Mouse (Mus musculus): Measurements from ENCODE around the gene Wdr31.

Gene Wdr31

DNA sequence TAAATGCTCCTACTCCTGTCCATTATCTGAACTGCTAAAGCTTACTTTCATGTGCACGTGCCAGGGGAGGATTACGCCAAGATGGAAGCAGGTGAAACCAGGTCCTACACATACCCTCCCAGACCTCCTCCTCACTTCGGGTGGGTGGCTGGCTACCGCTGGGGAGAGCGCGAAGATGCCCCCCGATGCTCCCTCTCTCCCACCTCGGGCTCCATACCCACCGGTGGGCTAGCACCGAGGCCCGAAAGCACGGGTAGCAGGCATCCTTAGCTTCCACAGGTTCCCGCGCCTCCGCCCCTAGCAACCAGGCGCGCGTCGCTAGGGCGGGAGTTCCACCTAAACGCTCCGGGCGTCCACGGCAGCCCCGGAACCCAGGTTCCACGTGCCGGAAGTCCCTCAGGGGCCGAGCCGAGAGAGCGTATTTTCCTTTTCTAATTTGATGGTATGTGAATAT is at the start of gene Wdr31:
TSS of gene Wdr31 (minus strand) at position 299 of the 454 bp plus-strand sequence.
- peak; percentile 78 for DNase-seq

DNA sequence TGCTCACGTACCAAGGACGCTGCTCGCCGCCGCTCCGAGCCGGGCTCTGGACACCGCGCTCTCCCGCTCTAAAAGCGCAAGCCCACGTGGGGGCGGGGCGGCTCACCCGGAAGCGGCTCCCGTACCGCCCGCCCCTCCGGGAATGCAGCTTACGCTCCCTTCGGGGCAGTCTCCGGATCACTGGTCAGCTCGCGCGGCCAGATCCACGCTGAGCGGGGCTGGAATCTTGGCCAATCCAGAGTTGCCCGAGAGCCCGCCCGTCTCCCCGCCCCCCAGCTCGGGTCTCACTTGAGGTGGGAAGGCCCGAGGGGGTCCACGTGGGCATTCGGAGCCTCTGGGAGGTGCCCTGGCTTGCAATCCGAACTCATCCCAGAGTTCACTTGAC is 49.1 kb upstream of the Wdr31 start, which contains the start of gene Alad:
TSS of gene Alad (minus strand) at position 70 of the 385 bp plus-strand sequence.
- peak; percentile 81 for DNase-seq

DNA sequence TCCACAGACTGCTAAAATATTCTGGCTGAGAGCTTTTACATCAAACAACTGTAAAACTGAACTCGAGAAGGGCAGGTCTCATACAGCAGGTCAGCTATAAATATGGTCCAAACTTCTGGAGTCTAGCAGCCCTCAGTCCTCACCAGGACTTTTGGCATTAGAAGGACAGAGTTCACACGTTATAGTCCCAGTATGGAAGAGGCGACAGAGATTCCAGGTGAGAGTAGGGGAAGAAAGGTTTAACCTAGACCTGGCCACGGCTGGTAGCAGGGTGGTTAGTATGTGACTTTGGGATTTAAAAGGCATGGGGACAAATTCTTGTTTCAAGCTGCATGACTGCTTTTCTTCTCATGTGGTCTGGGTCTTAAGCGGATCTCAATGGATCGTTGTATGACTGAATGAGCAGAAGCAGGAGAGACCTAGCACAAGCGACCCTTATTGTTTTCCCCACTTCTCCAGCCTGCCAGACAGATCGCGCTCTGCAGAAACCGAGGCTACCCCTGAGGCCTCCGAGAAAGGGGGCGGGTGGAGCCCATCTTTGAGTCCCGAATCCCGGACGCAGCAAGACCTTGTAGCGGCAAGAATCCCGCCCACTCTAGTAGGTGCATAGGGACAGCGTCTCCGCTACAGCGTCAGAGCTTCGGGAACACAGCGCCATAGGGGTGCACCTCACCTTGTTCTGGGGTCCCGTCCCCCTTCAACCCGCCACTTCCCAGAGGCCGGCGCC is 48.6 kb upstream of the Wdr31 start:
- peak; percentile 72 for DNase-seq

DNA sequence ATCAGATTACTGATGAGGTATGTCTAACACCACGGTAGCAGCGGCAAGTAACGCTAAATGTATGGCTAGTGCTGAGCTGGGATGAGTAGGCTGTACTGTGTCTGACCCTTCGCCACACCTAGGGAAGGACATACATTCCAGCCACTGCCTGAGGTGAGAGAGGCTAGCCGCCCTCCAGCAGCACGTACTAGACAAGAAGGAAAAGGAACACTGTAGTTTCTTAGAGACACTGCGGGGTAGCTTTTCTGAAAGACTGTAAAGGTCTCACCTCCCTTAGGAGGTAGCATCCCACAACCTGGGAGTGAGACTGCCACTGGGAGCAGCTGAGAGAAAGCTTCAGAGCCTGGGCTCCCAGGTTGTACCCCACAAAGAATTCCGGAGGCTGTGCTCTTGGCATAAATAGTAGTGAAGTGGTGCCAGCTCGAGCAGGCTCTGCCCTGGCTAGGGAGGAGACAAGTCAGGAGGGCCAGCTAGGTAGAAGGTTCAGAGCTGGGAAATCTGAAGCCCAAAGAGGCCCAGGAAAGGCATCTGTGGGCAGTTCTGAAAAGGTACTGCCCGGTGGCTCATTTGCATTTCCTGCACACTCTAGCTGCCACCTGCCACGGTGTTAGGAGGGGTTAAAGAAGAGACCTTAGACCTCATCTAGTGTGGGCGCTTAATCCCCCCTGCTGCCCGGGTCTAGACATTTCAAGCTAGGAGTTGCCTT is 47.9 kb upstream of the Wdr31 start:
- peak; percentile 88 for DNase-seq

DNA sequence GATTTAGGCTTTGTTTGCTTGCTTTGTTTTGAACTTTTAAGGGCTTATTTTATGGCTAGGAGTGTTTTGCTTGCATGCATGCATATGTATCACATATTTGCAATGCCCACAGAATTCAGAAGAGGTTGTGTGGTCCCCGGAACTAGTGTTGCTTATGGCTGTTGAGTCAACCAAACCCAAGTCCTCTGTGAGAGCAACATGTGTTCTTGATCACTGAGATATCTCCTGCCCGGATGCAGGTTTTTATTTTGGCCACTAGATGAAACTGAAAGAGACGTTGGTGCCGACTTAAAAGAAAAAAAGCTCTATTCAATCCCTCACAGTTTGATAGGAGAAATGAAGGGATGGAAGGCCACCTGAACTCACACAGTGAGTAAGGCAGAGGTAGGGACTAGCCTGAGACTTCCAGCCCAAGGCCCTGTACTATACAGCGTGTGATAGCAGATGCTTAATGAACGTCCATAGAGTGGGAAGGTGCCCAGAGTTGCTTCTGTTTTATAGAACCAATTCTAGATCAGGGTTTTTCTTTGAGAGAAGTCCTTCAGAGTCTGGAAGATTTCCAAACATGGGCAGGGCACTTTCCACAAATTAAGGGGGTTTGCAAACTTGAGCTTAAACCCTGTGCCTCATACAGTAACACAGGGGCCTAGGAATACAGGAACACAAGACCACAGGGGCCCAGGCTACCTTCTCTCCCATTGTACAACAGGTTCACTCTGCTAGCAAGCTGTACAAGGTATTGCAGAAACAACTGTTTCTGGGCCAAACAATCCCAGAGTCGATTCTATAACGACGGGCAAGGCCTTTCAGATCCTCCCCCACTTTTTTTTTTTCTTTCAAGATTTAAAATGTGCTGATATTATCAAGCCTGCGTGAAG is 47.1 kb upstream of the Wdr31 start:
- DNase-seq, result peak; percentile 47

DNA sequence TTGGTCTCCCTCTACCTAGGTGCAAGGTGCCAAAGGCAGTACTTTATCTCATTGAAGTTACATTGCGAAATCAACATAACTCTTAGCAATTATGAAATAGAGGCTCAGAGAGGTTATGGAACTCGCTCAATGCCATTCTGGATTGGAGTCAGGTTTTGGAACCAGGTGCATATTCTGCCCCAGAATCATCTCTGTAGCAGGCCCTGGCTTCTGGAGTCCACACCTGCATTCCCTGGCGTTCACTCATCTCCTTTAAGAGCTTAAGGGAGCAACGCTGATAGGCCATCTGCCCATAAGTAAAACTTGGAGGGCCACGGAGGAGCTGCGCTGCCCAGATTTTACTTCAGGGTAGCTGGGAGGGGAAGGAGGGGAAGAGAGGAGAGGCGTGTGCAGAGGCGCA is 46.4 kb upstream of the Wdr31 start:
- no peak for DNase-seq

DNA sequence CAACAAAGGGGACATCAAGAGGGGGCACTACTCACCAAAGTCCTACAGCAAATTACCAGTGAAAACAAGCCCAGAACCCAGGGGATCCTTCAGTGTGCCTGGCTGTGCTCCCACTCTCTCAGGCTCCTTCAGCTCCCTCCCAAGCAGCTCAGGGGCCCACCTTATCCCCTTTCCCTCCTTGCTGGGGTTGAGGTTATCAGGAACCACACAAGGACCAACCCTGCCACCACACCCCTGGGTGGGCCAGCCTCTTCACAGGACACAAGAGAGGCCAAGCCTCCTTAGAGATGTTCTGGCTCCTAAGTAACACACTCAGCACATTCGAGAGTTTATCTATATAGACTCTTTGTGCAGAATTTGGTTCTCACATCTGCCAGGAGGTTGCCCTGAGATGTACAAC is 45.9 kb upstream of the Wdr31 start:
- peak; percentile 43 for DNase-seq

DNA sequence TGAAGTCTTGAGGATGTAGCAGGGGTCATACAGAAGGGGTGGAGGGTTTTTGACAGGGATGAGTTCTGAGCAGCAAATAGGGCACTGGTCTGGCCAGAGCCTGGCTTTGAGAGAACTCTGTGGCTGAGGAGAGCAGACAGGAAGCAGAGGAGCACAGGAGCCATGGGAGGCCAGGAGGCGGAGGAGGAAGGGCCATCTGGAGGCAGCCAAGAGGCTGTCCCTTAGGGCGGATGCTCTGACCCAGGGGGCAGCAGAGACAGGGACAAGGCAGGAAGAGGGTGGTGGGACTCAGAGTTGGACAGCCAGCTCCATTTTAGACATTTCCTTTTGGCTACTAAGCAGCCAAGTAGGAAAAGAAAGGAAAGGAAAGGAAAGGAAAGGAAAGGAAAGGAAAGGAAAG is 45.4 kb upstream of the Wdr31 start:
- peak; percentile 76 for DNase-seq

DNA sequence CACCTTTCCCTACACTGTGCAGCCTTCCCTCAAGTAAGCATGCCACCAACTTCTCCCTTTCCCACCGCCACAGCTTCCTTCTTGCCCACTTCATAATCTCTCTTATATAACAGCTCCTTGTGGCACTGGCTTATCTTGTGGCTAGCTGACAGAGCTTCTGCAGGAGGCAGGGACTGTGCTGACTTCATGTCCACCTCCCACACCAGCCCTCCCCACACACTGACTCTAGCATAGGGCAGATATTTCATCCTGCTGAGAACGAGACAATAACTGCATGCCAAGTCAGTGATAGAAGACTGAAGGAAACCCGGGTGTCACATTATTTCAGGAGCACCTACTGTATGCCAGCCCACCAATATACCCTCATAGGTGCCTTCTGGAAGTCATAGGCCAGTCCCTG is 44.8 kb upstream of the Wdr31 start:
- DNase-seq, result peak; percentile 64

DNA sequence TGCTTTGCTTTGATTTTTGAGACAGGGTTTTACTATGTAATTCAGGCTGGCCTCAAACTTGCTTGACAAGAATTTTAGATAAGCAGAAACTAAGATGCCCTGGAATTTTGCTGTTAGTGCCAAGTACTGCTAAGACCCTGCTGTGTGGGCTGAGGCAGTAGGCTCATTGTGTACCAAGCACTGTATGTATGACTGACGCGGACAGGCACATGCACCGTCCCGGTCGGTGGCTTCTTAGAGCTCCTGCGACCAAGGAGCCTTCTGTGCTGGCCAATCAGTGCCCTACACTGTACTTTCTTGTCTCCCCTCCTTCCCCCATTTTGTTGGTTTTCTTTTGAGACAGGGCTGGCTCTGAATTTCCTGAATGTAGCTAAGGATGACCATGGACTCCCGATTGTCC is 44.3 kb upstream of the Wdr31 start:
- DNase-seq, result peak; percentile 39

DNA sequence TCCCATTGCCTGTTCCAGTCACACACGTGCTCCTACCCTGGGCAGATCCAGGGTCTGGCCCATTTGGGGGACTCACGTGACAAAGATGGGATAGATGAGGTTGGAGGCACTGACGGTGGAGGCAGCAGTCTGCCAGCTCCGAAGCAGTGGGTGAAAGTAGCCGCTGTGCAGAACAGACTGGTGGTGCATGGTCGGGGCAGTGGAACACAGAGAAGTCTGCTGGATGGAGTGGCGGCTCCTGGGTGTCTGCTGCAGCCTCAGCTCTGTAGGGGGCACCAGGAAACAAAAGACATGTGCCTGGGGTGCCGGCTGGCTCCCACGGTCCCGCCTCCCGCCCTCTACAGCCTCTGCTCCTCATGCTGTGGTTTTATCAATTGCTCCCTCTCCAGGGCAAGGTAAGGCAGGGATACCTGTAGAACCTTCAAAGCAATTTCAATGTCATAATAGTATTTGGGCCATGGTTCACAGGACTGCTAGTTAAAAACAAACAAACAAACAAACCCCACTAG is 43.4 kb upstream of the Wdr31 start:
- peak; percentile 31 for DNase-seq

DNA sequence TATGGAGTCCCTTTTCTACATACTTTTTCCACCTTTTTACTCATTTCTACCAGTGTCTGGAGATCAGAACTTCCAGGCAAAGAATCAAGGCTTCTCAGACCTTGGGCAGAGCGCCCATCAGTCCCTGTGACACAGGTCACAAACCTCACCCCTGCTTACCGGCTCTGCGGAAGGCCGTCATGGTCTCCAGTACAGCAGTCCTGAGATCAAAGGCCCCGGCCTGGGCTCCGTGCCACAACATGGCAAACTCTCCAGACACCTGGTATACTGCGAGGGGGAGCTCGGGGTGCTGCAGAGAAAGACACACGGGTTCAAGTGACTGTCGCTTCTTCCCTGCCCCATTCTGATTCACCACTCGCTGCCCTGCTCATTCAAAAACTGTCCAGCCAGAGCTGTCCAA is 39.2 kb upstream of the Wdr31 start:
- no peak for DNase-seq

DNA sequence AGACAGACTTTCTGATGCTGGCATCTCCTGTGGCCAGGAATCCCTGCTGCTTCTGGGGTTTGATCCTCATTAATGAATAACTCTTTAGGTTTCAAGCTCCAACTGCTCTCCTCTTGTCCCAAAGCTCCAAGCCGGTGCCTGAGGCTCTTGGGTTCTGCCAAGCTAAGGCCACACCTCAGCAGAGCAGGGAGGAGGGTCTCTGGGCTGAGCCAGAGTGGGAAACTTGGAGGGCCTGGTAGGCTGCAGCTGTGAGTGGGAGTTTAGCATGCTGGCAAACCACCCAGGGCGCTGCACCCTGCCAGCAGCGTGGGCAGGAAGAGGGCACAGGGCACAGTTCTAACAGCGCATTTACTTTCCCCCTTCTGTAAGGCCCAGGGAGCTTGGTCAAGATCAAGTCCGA is 38.1 kb upstream of the Wdr31 start:
- DNase-seq, result no peak

DNA sequence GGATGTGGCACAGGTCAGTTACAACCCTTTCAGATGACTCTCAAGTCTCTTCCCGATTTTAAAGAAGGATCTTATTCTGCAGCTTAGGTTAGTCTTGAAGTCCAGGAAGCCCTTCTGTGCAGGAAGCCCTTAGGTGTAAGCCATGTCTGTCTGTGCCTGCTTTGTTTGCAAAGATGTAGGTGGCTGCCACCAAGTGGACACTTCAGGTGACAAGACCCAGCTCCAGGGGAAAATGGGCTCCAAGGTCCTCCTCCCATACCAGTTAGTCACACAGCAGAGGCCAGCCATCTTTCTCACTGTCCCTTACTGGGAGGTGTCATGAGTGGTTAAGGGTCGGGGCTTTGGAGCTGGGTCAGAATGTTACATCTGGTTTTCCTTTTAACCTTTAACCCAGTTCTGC is 36.1 kb upstream of the Wdr31 start:
- DNase-seq, result peak; percentile 71

DNA sequence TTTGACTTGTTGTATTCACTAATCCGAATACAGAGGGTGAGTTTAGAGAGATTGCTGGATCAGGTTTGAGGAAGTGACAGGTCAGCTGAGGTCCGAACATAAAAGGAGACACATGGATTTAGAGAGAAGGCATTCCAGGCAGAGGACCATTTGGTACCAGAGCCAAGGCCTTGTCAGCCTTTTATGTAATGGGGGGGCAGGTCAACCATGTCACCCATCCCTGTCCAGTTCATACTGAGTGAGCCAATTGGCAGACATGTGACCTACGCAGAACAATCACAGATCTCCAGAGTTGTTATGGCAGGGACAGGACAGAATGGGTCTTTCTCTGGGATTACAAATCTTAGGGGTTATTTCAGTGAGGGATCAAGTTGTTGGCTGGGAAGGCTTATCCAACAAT is 35.3 kb upstream of the Wdr31 start:
- no peak for DNase-seq

DNA sequence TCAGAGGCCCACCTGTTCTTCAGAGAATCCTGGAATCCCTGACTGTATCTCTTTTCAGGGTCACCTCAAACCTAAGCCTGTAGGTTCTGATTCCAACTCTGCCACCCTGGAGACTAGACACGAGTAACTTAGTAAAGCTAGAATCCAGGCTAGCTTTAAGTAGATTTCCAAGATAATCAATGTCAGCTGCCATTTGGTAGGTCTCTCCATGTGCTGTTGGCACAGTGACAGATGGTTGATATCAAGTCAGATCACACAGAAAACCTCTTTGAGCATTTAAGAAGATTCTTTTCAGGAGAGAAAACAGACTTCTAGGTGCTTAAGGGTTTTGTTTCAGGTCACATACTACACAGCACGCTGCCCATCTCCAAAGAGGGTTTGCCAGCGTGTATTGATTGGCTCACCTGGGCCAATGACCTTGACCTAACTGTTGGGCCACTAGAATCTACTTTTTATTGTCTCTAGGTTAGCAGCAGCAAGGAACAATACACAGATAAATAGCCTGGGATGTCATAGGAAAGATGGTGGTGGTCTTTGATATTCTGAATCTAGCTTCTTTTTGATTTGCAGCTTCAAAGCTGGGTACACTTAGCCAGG is 32.8 kb upstream of the Wdr31 start, which contains the start of gene Hdhd3:
TSS of gene Hdhd3 (minus strand) at position 94 of the 597 bp plus-strand sequence.
- DNase-seq, result no peak

DNA sequence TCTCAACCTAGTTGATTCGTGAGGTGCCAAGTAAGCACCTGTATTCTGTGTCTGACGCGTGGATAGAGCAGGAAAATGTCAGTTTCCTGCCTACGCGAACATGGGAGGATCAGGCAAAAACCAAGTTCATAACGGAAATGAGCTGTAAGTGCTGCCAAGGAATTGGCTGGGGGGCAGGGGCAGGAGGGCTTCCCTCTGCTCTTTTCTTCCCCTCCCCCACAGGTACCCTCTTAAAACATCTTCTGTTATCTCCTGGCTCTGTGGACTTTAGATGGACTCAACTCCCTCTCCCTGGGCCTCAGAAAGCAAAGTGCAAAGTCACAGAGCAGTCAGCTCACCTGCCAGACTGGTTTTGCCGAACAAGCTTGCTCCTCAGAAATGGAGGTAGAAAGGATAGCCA is 32.3 kb upstream of the Wdr31 start:
- DNase-seq, result peak; percentile 53

DNA sequence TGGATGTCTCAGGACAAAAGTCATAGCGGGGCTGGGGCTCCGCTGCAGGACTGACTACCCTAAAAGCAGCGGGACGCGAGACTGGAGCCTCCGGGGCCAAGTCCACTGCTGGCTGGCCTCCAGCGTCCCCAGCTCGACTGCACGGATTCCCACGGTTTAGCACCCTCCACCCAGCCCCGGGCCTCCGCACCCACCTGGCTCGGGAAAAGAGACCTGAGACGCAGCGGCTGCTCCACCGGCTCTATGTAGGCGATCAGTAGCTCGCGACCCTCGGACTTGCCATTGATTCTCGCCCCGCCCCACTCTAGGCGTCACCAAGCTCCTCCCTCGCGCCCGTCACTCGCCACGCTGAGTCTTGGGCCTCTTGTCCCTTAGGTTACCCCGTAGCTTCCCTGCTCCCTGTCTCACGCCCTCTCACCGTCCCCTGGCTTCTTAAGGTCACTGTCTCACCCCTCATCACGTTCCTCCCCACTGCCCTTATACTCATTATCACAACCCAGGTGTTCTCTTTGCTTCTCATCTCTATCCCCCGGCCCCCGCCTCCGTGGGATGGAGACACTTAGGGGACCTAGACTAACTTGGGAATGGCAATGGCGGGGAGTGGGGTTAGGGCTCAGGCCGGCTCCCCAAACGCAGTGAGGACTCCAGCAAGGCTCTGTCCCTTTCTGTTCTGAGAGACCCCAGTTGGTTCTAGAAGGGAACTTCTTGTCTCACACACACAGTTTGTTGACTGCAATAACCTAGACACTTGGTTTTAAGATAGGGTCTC is 31.5 kb upstream of the Wdr31 start:
- DNase-seq, result peak; percentile 93

DNA sequence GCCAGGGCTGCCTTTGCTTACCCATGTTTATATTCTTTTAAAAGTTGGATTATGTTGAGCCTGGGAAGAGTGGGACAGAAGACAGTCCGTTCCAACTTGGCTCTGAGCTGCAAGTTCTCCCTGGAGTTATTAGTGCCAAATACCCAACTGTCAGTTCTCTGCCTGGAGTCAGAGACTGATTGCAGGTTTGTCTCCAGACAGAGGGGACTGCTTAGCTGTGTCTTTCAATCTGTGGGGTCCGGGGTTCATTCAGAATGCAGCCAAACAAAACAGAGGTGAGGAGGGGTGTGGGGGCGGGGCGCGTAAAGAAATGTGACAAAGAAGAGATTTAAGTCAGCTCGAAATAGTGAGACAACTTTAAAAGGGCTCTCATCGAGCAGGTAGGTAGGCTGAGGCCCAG is 30.8 kb upstream of the Wdr31 start:
- peak; percentile 49 for DNase-seq

DNA sequence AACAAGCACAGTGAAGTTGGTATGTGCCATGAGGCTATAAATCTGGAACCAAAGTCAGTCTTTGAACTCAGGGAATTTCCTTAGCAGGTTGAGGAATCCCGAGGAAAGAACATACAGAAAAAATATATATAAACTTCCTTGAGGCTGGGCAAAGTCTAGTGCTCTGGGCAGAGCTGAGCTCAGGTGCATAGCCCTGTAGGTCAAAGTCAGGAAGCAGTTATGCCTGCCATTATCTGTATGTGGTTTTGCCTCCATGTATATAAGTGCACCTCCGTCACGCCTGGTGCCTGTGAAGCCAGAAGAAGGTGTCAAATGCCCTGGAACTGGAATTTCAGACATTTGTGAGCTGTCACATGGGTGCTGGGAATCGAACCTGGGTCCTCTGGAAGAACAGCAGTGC is 30.1 kb upstream of the Wdr31 start:
- peak; percentile 38 for DNase-seq

DNA sequence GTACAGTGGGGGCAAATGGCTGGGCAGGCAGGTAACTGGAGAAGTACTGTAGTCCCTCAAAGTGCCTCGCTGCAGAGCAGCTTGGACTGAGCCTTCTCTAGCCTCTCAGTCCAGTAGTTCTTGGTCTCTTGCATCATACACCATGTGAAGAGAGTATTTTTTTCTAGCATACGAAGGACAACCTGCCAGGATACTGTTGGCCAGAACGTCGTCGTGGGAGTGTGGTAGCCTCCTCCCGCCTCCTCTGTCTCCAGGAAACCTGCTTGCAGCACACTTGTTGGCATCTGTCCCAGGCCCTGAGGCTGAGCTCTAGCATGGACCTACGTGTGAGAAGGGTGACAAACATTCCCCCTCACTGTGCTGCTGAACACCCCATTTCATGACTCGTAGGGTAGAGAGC is 26.1 kb upstream of the Wdr31 start:
- DNase-seq, result peak; percentile 50

DNA sequence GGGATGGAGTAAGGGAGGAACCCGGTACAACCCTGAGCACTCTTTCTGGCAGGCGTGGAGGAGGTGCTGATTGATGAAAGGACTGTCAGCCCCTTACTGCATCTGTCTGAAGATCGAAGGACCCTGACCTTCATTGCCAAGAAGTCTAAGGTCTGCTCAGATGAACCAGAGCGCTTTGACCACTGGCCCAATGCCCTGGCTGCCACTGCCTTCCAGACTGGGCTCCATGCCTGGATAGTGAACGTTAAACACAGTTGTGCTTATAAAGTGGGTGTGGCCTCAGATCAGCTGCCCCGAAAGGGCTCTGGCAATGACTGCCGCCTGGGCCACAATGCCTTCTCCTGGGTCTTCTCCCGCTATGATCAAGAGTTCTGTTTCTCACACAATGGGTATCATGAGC is 25.2 kb upstream of the Wdr31 start:
- no peak for DNase-seq

Data from cerebellum, adult 9-10 months (tissue).